Mouse (Mus musculus) E14TG2a.4 (cell line): ENCODE data around the gene Adh6a.
"Not testable (repeated sequence)": the region's sequence is repeated elsewhere in the genome, so short reads cannot be mapped to it uniquely, and the experiment has no call there.

Experiments used
- H3K27me3 ChIP-seq: 2 replicates; pipeline ENCODE4 v1.6.1; 2014; ENCODE audit warnings: low read length, control low read depth; ENCODE audit not compliant: insufficient read depth
- H3K36me3 ChIP-seq: 2 replicates; pipeline ENCODE4 v1.6.1; 2014; ENCODE audit warnings: low read length, control low read depth; ENCODE audit not compliant: insufficient read depth
- H3K4me1 ChIP-seq: replicated peaks from 2 replicates; pipeline ENCODE4 v1.6.1; 2014; ENCODE audit warnings: low read depth, low read length, control low read depth
- H3K4me3 ChIP-seq: replicated peaks from 2 replicates; pipeline ENCODE4 v1.5.1; 2014; ENCODE audit warnings: mild to moderate bottlenecking, low read length
- H3K9me3 ChIP-seq: 2 replicates; pipeline ENCODE4 v1.6.1; 2014; ENCODE audit warnings: low read length, control low read depth
- CTCF ChIP-seq: conservative IDR thresholded peaks from 2 replicates; pipeline ENCODE4 v1.5.1; 2014; ENCODE audit warnings: low read length
- NANOG ChIP-seq: IDR thresholded peaks from 2 replicates; pipeline ENCODE4 v1.6.1; 2014; ENCODE audit warnings: borderline replicate concordance, low read length, mixed read lengths
- POU5F1 ChIP-seq: IDR thresholded peaks from 2 replicates; pipeline ENCODE4 v1.6.1; 2014; ENCODE audit warnings: low read length, borderline replicate concordance

Adh6a gene

GRCm38 (mm10) chr3:138366181-138366580, 53.1 kb downstream of the Adh6a start:
- Histone ChIP-seq H3K27me3 (no peaks in the 10 kb centered on the region; the same call in 1 of the 2 replicates), H3K4me1 (no peaks in the 10 kb centered on the region), H3K4me3 (no peak overlapping the region), H3K36me3 (no peaks in the 10 kb centered on the region), H3K9me3 (no peaks in the 10 kb centered on the region)
- TF ChIP-seq NANOG = no peak
- no peak for TF ChIP-seq CTCF
- no peak for TF ChIP-seq POU5F1

- H3K9me3 ChIP-seq = no peaks in the 10 kb centered on the region
- TF ChIP-seq POU5F1 = no peak
- TF ChIP-seq NANOG = no peak
- TF ChIP-seq CTCF = no peak
- no peaks in the 10 kb centered on the region for H3K4me1 ChIP-seq
- no peaks in the 10 kb centered on the region for H3K36me3 ChIP-seq
- no peak overlapping the region for H3K4me3 ChIP-seq
- H3K27me3 ChIP-seq = no peaks in the 10 kb centered on the region; the same call in 1 of the 2 replicates
These were observed 56.5 kb downstream of the Adh6a start for GRCm38 (mm10) chr3:138369546-138369945.

DNA sequence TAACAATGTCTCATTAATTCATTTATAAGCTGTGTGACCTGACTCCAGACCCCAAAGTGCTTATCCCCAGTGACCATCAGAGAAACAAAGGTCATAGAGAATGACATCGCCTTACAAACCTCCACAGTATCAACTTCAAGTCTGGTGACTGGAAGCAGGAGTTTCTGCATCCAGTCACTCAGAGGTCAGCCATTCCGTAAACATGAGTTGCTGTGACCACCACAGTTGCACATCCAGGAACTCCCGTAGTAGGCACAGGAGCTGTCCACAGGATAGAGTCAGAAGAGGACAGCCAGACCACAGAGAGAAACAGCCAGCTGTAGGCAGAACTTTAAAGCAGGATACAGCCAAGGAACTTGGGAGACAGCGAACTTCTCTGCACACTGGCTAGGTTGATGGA, 57.2 kb downstream of the Adh6a start:
- not testable (repeated sequence) for H3K4me1 ChIP-seq, H3K27me3 ChIP-seq, H3K36me3 ChIP-seq, H3K4me3 ChIP-seq, H3K9me3 ChIP-seq

GRCm38 (mm10) chr3:138373920-138374319, 60.8 kb downstream of the Adh6a start:
- Histone ChIP-seq H3K4me1 (no peaks in the 10 kb centered on the region), H3K36me3 (no peaks in the 10 kb centered on the region), H3K27me3 (no peaks in the 10 kb centered on the region), H3K4me3 (no peak overlapping the region), H3K9me3 (no peaks in the 10 kb centered on the region)
- no peak for TF ChIP-seq NANOG
- no peak for TF ChIP-seq CTCF
- no peak for TF ChIP-seq POU5F1

DNA sequence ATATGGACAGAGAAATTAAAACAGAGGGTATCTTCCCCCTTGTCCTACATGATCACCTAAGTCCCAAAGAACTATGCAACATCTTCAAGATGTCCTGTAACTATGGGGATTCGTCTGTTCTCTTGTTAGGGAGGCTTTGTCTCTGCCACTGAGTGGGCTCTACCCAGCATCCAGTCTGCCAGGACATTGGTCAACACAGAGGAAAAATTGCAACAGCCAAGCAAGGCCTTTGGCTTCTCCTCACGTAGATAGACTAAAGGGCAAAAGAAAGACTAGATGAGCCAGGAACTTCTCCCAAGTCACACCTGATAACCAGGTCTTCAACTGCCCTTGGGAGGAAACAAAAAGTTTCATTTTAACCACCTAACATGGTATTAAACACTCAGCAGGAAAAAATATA, 62.1 kb downstream of the Adh6a start:
- Histone ChIP-seq H3K36me3 (no peaks in the 10 kb centered on the region), H3K4me3 (no peak overlapping the region), H3K9me3 (no peaks in the 10 kb centered on the region), H3K4me1 (no peaks in the 10 kb centered on the region), H3K27me3 (no peaks in the 10 kb centered on the region)
- no peak for TF ChIP-seq CTCF
- TF ChIP-seq POU5F1 = no peak
